Mouse (Mus musculus) MEL (cell line): ENCODE measurements at regions not wholly inside any gene's neighbourhood (a gene's known extent, or its start where the extent isn't known, plus 50 kb on each side); places are given as distances from the start of the nearest gene placed in this dataset.

Experiments used
- DNase-seq: peaks from one replicate; pipeline ENCODE4 v3.0.0; 2011; ENCODE audit warnings: low read depth, low spot score
- H3K27ac ChIP-seq: 2 replicates; pipeline ENCODE4 v1.5.1; 2012; ENCODE audit warnings: low read depth, mild to moderate bottlenecking, control low read depth, low read length, moderate library complexity; ENCODE audit not compliant: control insufficient read depth
- H3K27me3 ChIP-seq, 2 experiments: fragments of 150-350 bp in 1 of 2; sonication (generic) in 1 of 2; 2 replicates each; pipeline ENCODE4 v1.6.1; 2012; ENCODE audit warnings: low read length in 2 of 2, mild to moderate bottlenecking in 2 of 2, improper control_type of control experiment in 1 of 2, moderate library complexity in 1 of 2; ENCODE audit not compliant: insufficient read depth in 2 of 2, control insufficient read depth in 1 of 2
- H3K36me3 ChIP-seq, 2 experiments: 2 replicates each; pipeline ENCODE4 v1.6.1; 2012 to 2014; ENCODE audit warnings: low read length in 2 of 2, improper control_type of control experiment in 1 of 2, inconsistent platforms in 1 of 2, mild to moderate bottlenecking in 1 of 2; ENCODE audit not compliant: insufficient read depth in 2 of 2, control insufficient read depth in 1 of 2
- H3K4me1 ChIP-seq, 2 experiments: fragments of 150-350 bp in 1 of 2; sonication (generic) in 1 of 2; 2 replicates each; pipeline ENCODE4 v1.6.1; 2012; ENCODE audit warnings: low read length in 2 of 2, improper control_type of control experiment in 1 of 2, mild to moderate bottlenecking in 1 of 2; ENCODE audit not compliant: insufficient read depth in 2 of 2, control insufficient read depth in 1 of 2
- H3K4me3 ChIP-seq, 2 experiments: fragments of 150-350 bp in 1 of 2; sonication (generic) in 1 of 2; 2 replicates each; pipeline ENCODE4 v1.5.1; 2012; ENCODE audit warnings: low read depth in 2 of 2, low read length in 2 of 2, mild to moderate bottlenecking in 2 of 2, moderate library complexity in 2 of 2, control low read depth in 1 of 2, improper control_type of control experiment in 1 of 2; ENCODE audit not compliant: control insufficient read depth in 1 of 2, insufficient read depth in 1 of 2
- H3K79me2 ChIP-seq: 2 replicates; pipeline ENCODE4 v1.6.1; 2012; ENCODE audit warnings: mild to moderate bottlenecking, low read length, moderate library complexity; ENCODE audit not compliant: control insufficient read depth, poor library complexity, insufficient read depth
- H3K9ac ChIP-seq: 2 replicates; pipeline ENCODE4 v1.6.1; 2012; ENCODE audit warnings: low read depth, mild to moderate bottlenecking, control low read depth, low read length, moderate library complexity; ENCODE audit not compliant: control insufficient read depth, poor library complexity, severe bottlenecking
- H3K9me3 ChIP-seq: fragments of 150-350 bp; sonication (generic); replicated peaks from 2 replicates; pipeline ENCODE4 v1.6.1; 2012; ENCODE audit warnings: mild to moderate bottlenecking, low read length, improper control_type of control experiment, moderate library complexity; ENCODE audit not compliant: insufficient read depth
- BHLHE40 ChIP-seq: IDR thresholded peaks from 2 replicates; pipeline ENCODE4 v1.6.1; 2012; ENCODE audit warnings: low read depth, mild to moderate bottlenecking, inconsistent platforms, low read length, improper control_type of control experiment, borderline replicate concordance
- CHD1 ChIP-seq: IDR thresholded peaks from 2 replicates; pipeline ENCODE4 v1.6.1; 2012; ENCODE audit warnings: low read depth, mild to moderate bottlenecking, inconsistent platforms, low read length, improper control_type of control experiment
- CHD2 ChIP-seq: IDR thresholded peaks from 2 replicates; pipeline ENCODE4 v1.6.1; 2011; ENCODE audit warnings: low read length, improper control_type of control experiment
- E2F4 ChIP-seq: IDR thresholded peaks from 2 replicates; pipeline ENCODE4 v1.6.1; 2011; ENCODE audit warnings: low read depth, low read length, improper control_type of control experiment, borderline replicate concordance
- EP300 ChIP-seq, 2 experiments: IDR thresholded peaks; 2 replicates each; pipeline ENCODE4 v1.6.1; 2011; ENCODE audit warnings: improper control_type of control experiment in 2 of 2, low read length in 2 of 2, low read depth in 1 of 2, mild to moderate bottlenecking in 1 of 2
- ETS1 ChIP-seq: IDR thresholded peaks from 2 replicates; pipeline ENCODE4 v1.6.1; 2012; ENCODE audit warnings: low read depth, mild to moderate bottlenecking, inconsistent platforms, low read length, improper control_type of control experiment, moderate library complexity
- GABPA ChIP-seq: IDR thresholded peaks from 2 replicates; pipeline ENCODE4 v1.6.1; 2012; ENCODE audit warnings: low read depth, mild to moderate bottlenecking, inconsistent platforms, low read length, improper control_type of control experiment, moderate library complexity
- HCFC1 ChIP-seq: IDR thresholded peaks from 2 replicates; pipeline ENCODE4 v1.6.1; 2012; ENCODE audit warnings: low read depth, mild to moderate bottlenecking, inconsistent platforms, low read length, improper control_type of control experiment, moderate library complexity
- JUND ChIP-seq: IDR thresholded peaks from 2 replicates; pipeline ENCODE4 v1.6.1; 2011; ENCODE audit warnings: low read depth, mild to moderate bottlenecking, improper control_type of control experiment, low read length
- KAT2A ChIP-seq: conservative IDR thresholded peaks from 2 replicates; pipeline ENCODE4 v1.6.1; 2012; ENCODE audit warnings: low read depth, low read length, improper control_type of control experiment, inconsistent platforms
- MAFK ChIP-seq: IDR thresholded peaks from 2 replicates; pipeline ENCODE4 v1.6.1; 2011; ENCODE audit warnings: low read depth, mild to moderate bottlenecking, low read length, improper control_type of control experiment, borderline replicate concordance
- MXI1 ChIP-seq: IDR thresholded peaks from 2 replicates; pipeline ENCODE4 v1.6.1; 2011; ENCODE audit warnings: mild to moderate bottlenecking, low read depth, low read length, improper control_type of control experiment
- MYB ChIP-seq: IDR thresholded peaks from 2 replicates; pipeline ENCODE4 v1.6.1; 2011; ENCODE audit warnings: mild to moderate bottlenecking, low read depth, low read length, improper control_type of control experiment
- NELFE ChIP-seq: IDR thresholded peaks from 2 replicates; pipeline ENCODE4 v1.6.1; 2011; ENCODE audit warnings: low read depth, low read length, improper control_type of control experiment
- POLR2A ChIP-seq, 2 experiments: IDR thresholded peaks; 2 replicates each; pipeline ENCODE4 v1.6.1; 2011 to 2012; ENCODE audit warnings: low read length in 2 of 2, mild to moderate bottlenecking in 2 of 2, control low read depth in 1 of 2, improper control_type of control experiment in 1 of 2, low read depth in 1 of 2, moderate library complexity in 1 of 2; ENCODE audit not compliant: control insufficient read depth in 1 of 2, insufficient read depth in 1 of 2, poor library complexity in 1 of 2
- POLR2AphosphoS2 ChIP-seq: IDR thresholded peaks from 2 replicates; pipeline ENCODE4 v1.6.1; 2011; ENCODE audit warnings: low read length, improper control_type of control experiment
- SIN3A ChIP-seq: IDR thresholded peaks from 2 replicates; pipeline ENCODE4 v1.6.1; 2012; ENCODE audit warnings: low read length, improper control_type of control experiment, inconsistent platforms
- SMC3 ChIP-seq: IDR thresholded peaks from 2 replicates; pipeline ENCODE4 v1.6.1; 2011; ENCODE audit warnings: low read depth, low read length, improper control_type of control experiment
- TCF12 ChIP-seq: IDR thresholded peaks from 2 replicates; pipeline ENCODE4 v1.6.1; 2014; ENCODE audit warnings: low read depth, mild to moderate bottlenecking, inconsistent platforms, low read length, improper control_type of control experiment, moderate library complexity
- USF1 ChIP-seq: IDR thresholded peaks from 2 replicates; pipeline ENCODE4 v1.6.1; 2014; ENCODE audit warnings: low read depth, mild to moderate bottlenecking, inconsistent platforms, low read length, improper control_type of control experiment, moderate library complexity
- USF2 ChIP-seq, 2 experiments: IDR thresholded peaks; 2 replicates each; pipeline ENCODE4 v1.6.1; 2011 to 2012; ENCODE audit warnings: improper control_type of control experiment in 2 of 2, low read length in 2 of 2, borderline replicate concordance in 1 of 2, inconsistent platforms in 1 of 2, low read depth in 1 of 2, mild to moderate bottlenecking in 1 of 2; ENCODE audit not compliant: insufficient read depth in 1 of 2
- ZKSCAN1 ChIP-seq: IDR thresholded peaks from 2 replicates; pipeline ENCODE4 v1.6.1; 2012; ENCODE audit warnings: low read depth, mild to moderate bottlenecking, inconsistent platforms, low read length, improper control_type of control experiment, moderate library complexity
- ZNF384 ChIP-seq: IDR thresholded peaks from 2 replicates; pipeline ENCODE4 v1.6.1; 2012; ENCODE audit warnings: low read depth, mild to moderate bottlenecking, inconsistent platforms, low read length, improper control_type of control experiment

DNA sequence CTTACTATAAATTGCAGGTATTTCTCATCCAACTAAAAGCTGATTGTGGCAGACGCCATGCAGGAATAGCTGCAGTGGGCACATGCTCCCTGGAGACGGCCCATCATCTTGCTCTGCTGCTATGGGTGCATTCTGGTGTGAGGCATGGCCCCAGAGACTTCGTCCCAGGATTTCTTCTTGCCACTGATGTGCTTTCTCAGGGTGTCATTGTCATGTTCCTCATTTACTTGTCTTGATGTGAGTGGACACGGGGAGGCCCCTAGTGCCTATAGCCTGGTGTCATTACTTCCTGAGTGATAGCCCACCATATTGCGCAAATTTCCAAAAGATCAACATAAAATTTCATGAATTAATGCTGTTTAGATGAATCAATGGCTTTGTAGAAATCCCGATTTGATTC lies 336.5 kb downstream of the Gm49356 start:
- H3K4me1 ChIP-seq: no peaks in the 10 kb centered on the region
- no peaks in the 10 kb centered on the region for H3K79me2 ChIP-seq
- DNase-seq: no peak
- H3K4me3 ChIP-seq: no peak overlapping the region
- H3K27ac ChIP-seq: no peak overlapping the region
- no peaks in the 10 kb centered on the region; a peak in 1 of 4 replicates for H3K27me3 ChIP-seq
- H3K9ac ChIP-seq: no peak overlapping the region
- no peaks in the 10 kb centered on the region for H3K36me3 ChIP-seq
- TF ChIP-seq CHD1 (no peak), BHLHE40 (no peak), MAFK (no peak), USF1 (no peak), HCFC1 (no peak), POLR2AphosphoS2 (no peak), ZKSCAN1 (no peak), CHD2 (no peak), USF2 (IDR thresholded peaks at IDR 0.05; ENCODE audit: borderline replicate concordance in 1 of 2, insufficient read depth in 1 of 2, low read depth in 1 of 2, low read length in 2 of 2) (no peak)
- H3K9me3 ChIP-seq: no peaks in the 10 kb centered on the region

DNA sequence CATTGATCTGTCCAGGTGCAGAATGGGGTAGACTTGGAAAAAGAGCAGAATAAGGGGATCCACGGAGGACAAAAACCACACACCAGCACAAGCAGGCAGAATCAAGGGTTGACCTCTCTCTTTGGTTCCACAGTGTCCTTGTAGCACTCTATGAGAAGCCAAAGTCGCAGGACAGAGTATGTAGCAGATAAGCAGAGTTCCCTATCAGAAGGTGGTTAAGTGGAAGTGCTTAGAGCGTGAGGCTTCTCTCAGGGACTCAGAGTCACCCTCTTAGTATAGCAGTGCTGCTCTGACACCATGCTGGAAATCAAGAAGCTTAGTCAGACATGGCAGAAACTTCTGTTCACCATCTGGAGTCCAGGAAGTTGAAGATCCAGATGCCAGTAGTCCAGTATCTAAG lies 338.2 kb downstream of the Gm49356 start:
- no peak for TF ChIP-seq GABPA
- no peak for TF ChIP-seq TCF12
- TF ChIP-seq POLR2A (IDR thresholded peaks at IDR 0.05; ENCODE audit: control insufficient read depth in 1 of 2, insufficient read depth in 1 of 2, low read depth in 1 of 2, low read length in 2 of 2, poor library complexity in 1 of 2): no peak
- no peak for TF ChIP-seq SMC3
- no peak for TF ChIP-seq SIN3A
- TF ChIP-seq ETS1: no peak
- no peak for TF ChIP-seq CHD1
- no peak for TF ChIP-seq MAFK
- TF ChIP-seq NELFE: no peak
- no peak for TF ChIP-seq EP300 (IDR thresholded peaks at IDR 0.05; ENCODE audit: low read depth in 1 of 2, low read length in 2 of 2)
- no peak for TF ChIP-seq E2F4
- TF ChIP-seq POLR2AphosphoS2: no peak
- TF ChIP-seq ZKSCAN1: no peak
- no peak for TF ChIP-seq JUND
- no peak for TF ChIP-seq KAT2A
- TF ChIP-seq MYB: no peak
- no peak for TF ChIP-seq MXI1
- no peak for TF ChIP-seq ZNF384
- Histone ChIP-seq H3K27me3 (no peaks in the 10 kb centered on the region; a peak in 1 of 4 replicates), H3K79me2 (no peaks in the 10 kb centered on the region), H3K36me3 (no peaks in the 10 kb centered on the region), H3K4me3 (no peak overlapping the region), H3K27ac (no peak overlapping the region), H3K9ac (no peak overlapping the region), H3K9me3 (no peaks in the 10 kb centered on the region), H3K4me1 (no peaks in the 10 kb centered on the region)
- DNase-seq: peak; percentile 18
